Mouse (Mus musculus) myocyte (in vitro differentiated cells): ENCODE results near the gene B4galt7. TPM values are rescaled to one million over a fixed set of nuclear protein-coding genes. Genes with fewer than 3 reads are reported as not detected.

ENCODE experiments used
- H3K27me3 ChIP-seq: one replicate; pipeline ENCODE4 v1.6.1; 2011; ENCODE audit not compliant: control insufficient read depth, insufficient read depth, insufficient read length
- H3K36me3 ChIP-seq: one replicate; pipeline ENCODE4 v1.6.1; 2011; ENCODE audit not compliant: control insufficient read depth, insufficient read depth
- H3K4me2 ChIP-seq: one replicate; pipeline ENCODE4 v1.6.1; 2011; ENCODE audit warnings: low read depth, control low read depth
- H3K4me3 ChIP-seq: one replicate; pipeline ENCODE4 v1.5.1; 2011; ENCODE audit warnings: mild to moderate bottlenecking, control low read depth, moderate library complexity
- H3K79me2 ChIP-seq: one replicate; pipeline ENCODE4 v1.6.1; 2011; ENCODE audit not compliant: control insufficient read depth, insufficient read depth
- H3ac ChIP-seq: one replicate; pipeline ENCODE4 v1.6.1; 2011; ENCODE audit not compliant: control insufficient read depth, insufficient read length
- CEBPB ChIP-seq: IDR thresholded peaks from 2 replicates; pipeline ENCODE4 v1.6.1; 2011; ENCODE audit warnings: mild to moderate bottlenecking, moderate library complexity; ENCODE audit not compliant: poor library complexity, insufficient read depth, severe bottlenecking
- E2F4 ChIP-seq: IDR thresholded peaks from one replicate; pipeline ENCODE4 v1.6.1; 2011; ENCODE audit warnings: mild to moderate bottlenecking, control low read depth, moderate library complexity; ENCODE audit not compliant: insufficient read depth
- MAX ChIP-seq: IDR thresholded peaks from one replicate; pipeline ENCODE4 v1.6.1; 2011; ENCODE audit warnings: low read depth, mild to moderate bottlenecking, control low read depth
- MYOD1 ChIP-seq, 3 experiments: IDR thresholded peaks; one replicate each; pipeline ENCODE4 v1.6.1; 2011; ENCODE audit warnings: control low read depth in 2 of 3, low read depth in 2 of 3, mild to moderate bottlenecking in 2 of 3, moderate library complexity in 1 of 3; ENCODE audit not compliant: insufficient read length in 2 of 3, control insufficient read depth in 1 of 3
- MYOG ChIP-seq, 3 experiments: IDR thresholded peaks; one replicate each; pipeline ENCODE4 v1.6.1; 2011; ENCODE audit warnings: control low read depth in 2 of 3, low read depth in 2 of 3, mild to moderate bottlenecking in 2 of 3; ENCODE audit not compliant: insufficient read length in 2 of 3, control insufficient read depth in 1 of 3, insufficient read depth in 1 of 3
- POLR2A ChIP-seq: IDR thresholded peaks from one replicate; pipeline ENCODE4 v1.6.1; 2011; ENCODE audit warnings: low read depth, mild to moderate bottlenecking, control low read depth, moderate library complexity; ENCODE audit not compliant: insufficient read length
- POLR2AphosphoS2 ChIP-seq: IDR thresholded peaks from one replicate; pipeline ENCODE4 v1.6.1; 2011; ENCODE audit warnings: low read depth, control low read depth; ENCODE audit not compliant: insufficient read length
- REST ChIP-seq: IDR thresholded peaks from one replicate; pipeline ENCODE4 v1.6.1; 2011; ENCODE audit warnings: mild to moderate bottlenecking, control low read depth, moderate library complexity; ENCODE audit not compliant: insufficient read depth, insufficient read length
- SRF ChIP-seq: IDR thresholded peaks from one replicate; pipeline ENCODE4 v1.6.1; 2011; ENCODE audit warnings: low read depth; ENCODE audit not compliant: control insufficient read depth, insufficient read length
- TCF12 ChIP-seq: IDR thresholded peaks from one replicate; pipeline ENCODE4 v1.6.1; 2011; ENCODE audit warnings: mild to moderate bottlenecking, control low read depth; ENCODE audit not compliant: poor library complexity, insufficient read depth, severe bottlenecking
- TCF3 ChIP-seq: IDR thresholded peaks from one replicate; pipeline ENCODE4 v1.6.1; 2011; ENCODE audit warnings: low read depth, control low read depth; ENCODE audit not compliant: insufficient read length
- USF1 ChIP-seq: IDR thresholded peaks from one replicate; pipeline ENCODE4 v1.6.1; 2011; ENCODE audit warnings: low read depth, mild to moderate bottlenecking, control low read depth, moderate library complexity
- polyA plus RNA-seq: library from polyadenylated mRNA; unstranded; fragments of >200 nt; fragmentation: generic; extraction: Trizol; gene quantifications from one replicate; pipeline ENCODE4 v1.2.1, GENCODE M21; 2012; ENCODE audit warnings: missing spikeins

Gene B4galt7
- polyA plus RNA-seq, result 23.1 TPM

GRCm38 (mm10) chr13:55599566-55600540 is at the start of gene B4galt7:
Gene B4galt7 (plus strand): TSS chr13:55599896.
- H3K4me2 ChIP-seq, result peak within 1 kb of the TSS; percentile 76
- H3K79me2 ChIP-seq, result peaks cover 19% of the 10 kb centered on the region
- TF ChIP-seq E2F4 (peak; percentile 62), MAX (no peak), CEBPB (no peak), USF1 (no peak), MYOG (IDR thresholded peaks at IDR 0.05; ENCODE audit: control insufficient read depth in 1 of 3, insufficient read depth in 1 of 3, insufficient read length in 2 of 3, low read depth in 2 of 3) (peak in 2 of 3 experiments; percentile 52 to 62), TCF3 (no peak), SRF (no peak), REST (no peak), MYOD1 (IDR thresholded peaks at IDR 0.05; ENCODE audit: control insufficient read depth in 1 of 3, insufficient read length in 2 of 3, low read depth in 2 of 3) (peak in 1 of 3 experiments; percentile 74), POLR2AphosphoS2 (peak; percentile 87), POLR2A (peak; percentile 91), TCF12 (no peak)
- H3K27me3 ChIP-seq, result no peaks in the 10 kb centered on the region
- peak within 1 kb of the TSS; percentile 42 for H3ac ChIP-seq
- peaks cover 14% of the 10 kb centered on the region for H3K36me3 ChIP-seq
- H3K4me3 ChIP-seq, result peak within 1 kb of the TSS; percentile 54

- peaks cover 22% of the 10 kb centered on the region for H3K79me2 ChIP-seq
- no peaks in the 10 kb centered on the region for H3K27me3 ChIP-seq
- H3K36me3 ChIP-seq, result peaks cover 10% of the 10 kb centered on the region
- no peak overlapping the region for H3K4me3 ChIP-seq
- H3ac ChIP-seq, result no peak overlapping the region
- H3K4me2 ChIP-seq, result no peak overlapping the region
- TF ChIP-seq REST, result no peak
Observed at GRCm38 (mm10) chr13:55555921-55556320, 43.8 kb upstream of the B4galt7 start.

GRCm38 (mm10) chr13:55557499-55557898 is 42.2 kb upstream of the B4galt7 start:
- peaks cover 36% of the 10 kb centered on the region for H3K79me2 ChIP-seq
- no peak overlapping the region for H3ac ChIP-seq
- no peak overlapping the region for H3K4me3 ChIP-seq
- peaks cover 10% of the 10 kb centered on the region for H3K36me3 ChIP-seq
- no peak overlapping the region for H3K4me2 ChIP-seq
- TF ChIP-seq REST, result no peak
- no peak for TF ChIP-seq E2F4
- TF ChIP-seq USF1, result no peak
- no peak for TF ChIP-seq TCF3
- TF ChIP-seq SRF, result no peak
- TF ChIP-seq POLR2AphosphoS2, result no peak
- no peak for TF ChIP-seq MYOG (IDR thresholded peaks at IDR 0.05; ENCODE audit: control insufficient read depth in 1 of 3, insufficient read depth in 1 of 3, insufficient read length in 2 of 3, low read depth in 2 of 3)
- TF ChIP-seq MAX, result no peak
- TF ChIP-seq POLR2A, result no peak
- TF ChIP-seq TCF12, result no peak
- TF ChIP-seq MYOD1 (IDR thresholded peaks at IDR 0.05; ENCODE audit: control insufficient read depth in 1 of 3, insufficient read length in 2 of 3, low read depth in 2 of 3), result no peak
- TF ChIP-seq CEBPB, result no peak
- no peaks in the 10 kb centered on the region for H3K27me3 ChIP-seq

- Histone ChIP-seq H3K4me2 (no peak overlapping the region), H3ac (no peak overlapping the region), H3K79me2 (peaks cover 92% of the 10 kb centered on the region), H3K4me3 (no peak overlapping the region), H3K36me3 (no peaks in the 10 kb centered on the region), H3K27me3 (no peaks in the 10 kb centered on the region)
- TF ChIP-seq MAX (no peak), POLR2AphosphoS2 (no peak), SRF (no peak), TCF3 (no peak), E2F4 (no peak), MYOG (IDR thresholded peaks at IDR 0.05; ENCODE audit: control insufficient read depth in 1 of 3, insufficient read depth in 1 of 3, insufficient read length in 2 of 3, low read depth in 2 of 3) (no peak), USF1 (no peak), REST (no peak), TCF12 (no peak), MYOD1 (IDR thresholded peaks at IDR 0.05; ENCODE audit: control insufficient read depth in 1 of 3, insufficient read length in 2 of 3, low read depth in 2 of 3) (no peak), POLR2A (no peak), CEBPB (no peak)
Observed at GRCm38 (mm10) chr13:55563266-55563879, 36.3 kb upstream of the B4galt7 start.
